Mouse (Mus musculus) CD8-positive naive resting alpha-beta T cell, adult 2 months (primary cell): ENCODE measurements around the gene Tbp.
A peak's percentile ranks its signal among the peaks of the same experiment; 100 is the strongest.

Experiments
- DNase-seq, 2 experiments: peaks; one replicate each; pipeline ENCODE4 v3.0.0; 2022; ENCODE audit warnings: low read depth in 2 of 2, low spot score in 2 of 2

Tbp gene

DNA sequence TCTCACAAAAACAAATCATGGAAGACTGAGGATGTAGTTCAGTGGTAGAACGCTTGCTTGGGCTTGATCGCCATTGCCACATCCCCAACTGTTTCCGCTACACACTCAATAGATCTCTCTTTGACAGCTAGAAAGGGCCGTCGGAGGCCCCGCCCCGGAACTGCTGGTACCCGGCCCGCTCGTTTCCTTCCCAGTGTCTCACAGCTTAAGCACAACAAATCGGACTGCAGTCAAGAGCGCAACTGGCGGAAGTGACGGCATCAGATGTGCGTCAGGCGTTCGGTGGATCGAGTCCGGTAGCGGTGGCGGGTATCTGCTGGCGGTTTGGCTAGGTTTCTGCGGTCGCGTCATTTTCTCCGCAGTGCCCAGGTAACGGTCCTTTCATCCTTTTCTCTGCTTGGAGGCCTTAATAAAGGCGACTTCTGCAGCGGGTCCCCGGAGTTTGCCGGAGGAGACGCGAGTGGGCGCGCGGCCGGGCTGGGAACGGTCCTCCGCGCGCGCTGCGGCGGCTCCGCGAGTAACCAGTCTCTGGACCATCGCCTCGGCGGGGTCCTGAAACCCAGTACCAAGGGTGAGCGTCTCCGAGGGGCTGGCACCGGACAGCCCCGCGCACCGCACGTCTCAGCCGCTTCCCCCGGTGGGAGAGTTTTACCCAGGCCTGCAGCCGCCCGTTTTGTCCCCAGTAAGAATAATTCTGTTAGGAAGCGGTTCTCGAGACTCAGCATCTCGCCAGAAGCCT lies at the start of gene Tbp, which contains the start of gene Psmb1:
Tbp (plus strand) TSS at position 233 of the 739 bp plus-strand sequence.
Psmb1 (minus strand) TSS at position 96 of the 739 bp plus-strand sequence.
- DNase-seq, result peak; percentile 93 to 95

DNA sequence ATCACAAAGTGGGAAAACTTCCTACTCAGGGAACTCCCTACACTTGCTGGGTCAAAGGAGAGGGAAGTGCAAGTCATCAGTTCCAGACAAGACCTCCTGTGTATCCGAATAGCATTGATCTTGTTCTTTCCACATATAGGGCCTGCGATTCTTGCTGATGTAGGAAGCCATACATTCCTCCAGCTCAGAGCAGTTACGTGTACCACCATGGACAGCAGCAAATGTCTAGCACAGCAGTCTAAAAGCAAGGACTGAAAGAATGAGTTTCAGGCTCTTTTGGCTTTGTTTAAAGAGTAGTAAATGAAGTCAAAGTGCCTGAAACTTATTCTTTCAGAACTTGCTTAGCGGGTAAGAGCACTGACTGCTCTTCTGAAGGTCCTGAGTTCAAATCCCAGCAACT lies 44.5 kb upstream of the Tbp start:
- no peak for DNase-seq

DNA sequence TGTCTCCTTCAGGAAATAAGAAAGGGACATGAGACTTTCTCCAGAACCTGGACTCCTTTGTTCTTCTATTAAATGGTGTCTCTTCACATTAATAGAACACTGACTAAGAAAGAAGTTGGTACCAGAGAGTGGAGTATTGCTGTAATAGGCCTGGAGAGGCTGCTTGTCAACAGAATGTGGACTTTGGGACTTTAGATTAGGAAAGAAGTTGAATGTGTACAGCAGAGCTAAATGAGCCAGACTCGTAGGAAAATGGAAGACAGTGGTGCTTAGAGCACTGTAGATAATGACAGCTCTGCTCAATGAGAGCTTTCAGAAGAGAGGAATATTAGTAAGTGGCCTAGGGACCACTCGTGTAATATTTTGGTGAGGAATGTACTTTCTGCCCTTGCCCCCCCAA lies 43.1 kb upstream of the Tbp start:
- no peak for DNase-seq

DNA sequence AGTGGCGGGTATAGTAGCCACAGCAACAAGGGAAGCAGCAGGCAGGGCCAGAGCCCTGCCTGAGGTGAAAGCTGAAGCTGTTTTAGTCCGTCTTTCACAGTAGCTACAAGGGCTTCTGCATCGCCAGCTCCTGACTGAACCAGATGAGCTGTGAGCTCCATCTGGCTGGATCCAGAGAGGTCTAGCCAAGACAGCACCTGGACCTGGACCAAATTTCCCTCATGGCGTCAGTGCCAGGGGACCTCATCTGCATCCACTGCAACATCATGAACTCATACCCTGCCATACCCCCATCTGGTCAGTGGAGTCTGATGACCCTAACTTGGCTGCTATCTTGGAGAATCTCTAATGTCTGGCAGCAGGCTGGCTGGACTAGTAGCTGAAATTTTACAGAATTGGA lies 39.9 kb upstream of the Tbp start:
- no peak for DNase-seq

DNA sequence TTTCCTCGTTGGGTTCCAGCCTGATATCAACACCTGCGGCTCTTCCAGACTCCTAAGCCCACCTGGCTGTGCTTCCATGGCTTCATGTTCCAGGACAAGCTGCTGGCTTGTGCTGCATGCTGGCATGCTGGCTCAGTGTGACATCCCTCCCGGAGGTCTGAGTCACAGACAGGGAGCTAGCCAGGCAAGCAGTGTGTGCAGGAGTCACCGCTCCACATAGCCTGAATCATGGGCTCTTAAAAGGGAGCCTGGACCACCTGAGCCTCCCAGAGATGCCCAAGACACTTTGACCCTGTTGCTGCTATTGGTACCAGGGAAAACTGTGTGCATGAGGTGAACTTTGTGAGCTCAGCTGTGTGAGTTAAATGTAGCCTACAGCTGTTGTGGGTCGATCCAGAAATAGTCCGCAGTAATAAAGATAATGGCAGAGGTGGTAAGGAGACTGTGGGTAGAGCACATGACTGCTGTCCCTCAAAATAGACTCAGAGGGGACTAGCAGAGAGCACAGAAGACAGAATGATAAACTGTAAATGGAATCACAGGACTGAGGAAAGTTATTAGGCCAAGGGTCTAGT lies 37.7 kb upstream of the Tbp start:
- DNase-seq, result no peak

DNA sequence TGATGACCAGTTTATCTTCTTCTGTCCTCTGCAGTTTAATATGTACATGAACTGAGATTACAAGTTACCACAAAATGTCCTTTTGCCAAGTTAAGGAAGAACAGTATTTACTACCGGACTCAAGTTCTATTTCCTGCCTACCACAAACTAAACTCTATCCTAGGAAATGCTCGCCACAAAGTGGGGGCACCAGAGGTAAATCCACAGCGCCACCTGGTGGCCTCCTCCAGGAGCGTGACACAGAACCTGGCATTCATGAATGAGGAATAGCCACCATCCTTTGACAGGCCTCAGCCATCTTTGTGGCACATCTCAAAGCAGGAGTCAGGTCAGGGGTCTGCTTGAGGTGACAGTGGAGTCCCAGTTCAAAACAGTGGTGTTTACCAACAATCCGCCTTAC lies 32.0 kb upstream of the Tbp start:
- DNase-seq, result peak; percentile 33 to 51

DNA sequence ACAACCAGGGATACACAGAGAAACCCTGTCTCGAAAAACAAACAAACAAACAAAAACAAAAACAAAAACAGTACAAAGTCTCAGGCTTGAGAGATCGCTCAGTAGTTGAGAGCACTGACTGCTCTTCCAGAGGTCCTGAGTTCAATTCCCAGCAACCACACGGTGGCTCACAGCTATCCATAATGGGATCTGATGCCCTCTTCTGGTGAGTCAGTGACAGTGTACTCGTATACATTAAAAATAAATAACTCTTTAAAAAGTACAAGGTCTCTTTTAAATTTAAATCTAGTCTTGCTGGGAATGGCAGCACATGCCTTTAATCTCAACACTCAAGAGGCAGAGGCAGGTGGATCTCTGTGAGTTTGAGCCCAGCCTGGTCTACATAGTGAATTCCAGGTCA lies 27.0 kb upstream of the Tbp start:
- DNase-seq, result no peak

DNA sequence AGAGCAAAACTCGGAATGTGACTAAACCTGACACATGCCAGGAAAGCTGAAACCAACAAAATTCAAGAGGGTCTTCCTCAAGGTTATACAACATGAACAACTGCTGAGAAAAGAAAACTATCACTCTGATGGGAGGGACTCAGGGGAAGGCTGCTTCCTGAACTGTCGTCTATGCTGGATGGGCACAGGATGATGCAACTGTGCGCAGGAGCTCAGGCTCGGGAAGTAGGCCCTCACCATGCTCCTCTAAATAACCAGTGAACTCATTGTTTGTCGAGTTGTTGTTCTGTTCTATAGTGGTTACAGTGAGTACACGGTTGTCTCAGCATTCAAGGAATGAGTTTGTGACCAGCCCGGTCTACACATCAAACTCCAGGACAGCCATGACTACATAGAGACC lies 9.1 kb upstream of the Tbp start:
- no peak for DNase-seq

DNA sequence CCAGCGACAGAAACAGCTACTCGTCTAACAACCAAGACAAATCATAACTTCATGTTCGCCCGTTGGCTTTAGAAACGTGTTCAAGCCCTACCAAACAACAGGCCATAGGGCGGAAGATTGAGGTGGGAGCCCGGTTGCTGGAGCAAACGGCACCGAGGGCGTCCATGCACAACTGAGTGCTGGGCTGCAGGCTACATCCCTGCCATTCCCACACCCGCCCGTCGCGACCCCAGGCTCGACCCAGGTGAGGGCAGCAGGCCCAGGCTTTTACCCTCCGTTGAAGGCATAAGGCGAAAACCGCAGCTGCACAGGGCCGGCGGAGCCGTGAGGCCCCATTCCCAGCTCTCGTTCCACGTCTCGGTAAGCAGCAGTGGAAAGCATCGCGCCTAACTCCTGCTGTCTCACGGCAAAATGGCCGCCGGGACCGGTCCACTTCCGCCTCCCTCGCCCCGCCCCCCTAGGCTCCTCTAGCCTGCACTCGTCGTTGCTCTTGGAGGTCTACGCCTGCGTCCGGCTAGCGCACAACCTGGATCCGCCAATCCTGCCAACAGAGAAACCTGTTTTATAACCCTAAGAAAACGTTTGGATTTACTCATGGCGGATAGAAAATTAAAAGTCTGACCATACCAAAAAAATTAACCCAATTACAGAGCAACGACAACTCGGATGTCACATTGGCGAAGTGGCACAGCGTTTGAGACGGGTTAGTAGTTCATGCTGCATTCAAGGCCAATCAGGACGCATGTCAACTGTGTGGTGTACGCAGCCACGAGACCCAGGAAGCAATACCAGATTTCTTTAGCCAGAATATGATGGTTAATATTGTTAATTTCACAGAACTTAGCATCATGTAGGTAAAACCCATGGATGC lies 1.6 kb upstream of the Tbp start:
- peak; percentile 85 to 90 for DNase-seq

DNA sequence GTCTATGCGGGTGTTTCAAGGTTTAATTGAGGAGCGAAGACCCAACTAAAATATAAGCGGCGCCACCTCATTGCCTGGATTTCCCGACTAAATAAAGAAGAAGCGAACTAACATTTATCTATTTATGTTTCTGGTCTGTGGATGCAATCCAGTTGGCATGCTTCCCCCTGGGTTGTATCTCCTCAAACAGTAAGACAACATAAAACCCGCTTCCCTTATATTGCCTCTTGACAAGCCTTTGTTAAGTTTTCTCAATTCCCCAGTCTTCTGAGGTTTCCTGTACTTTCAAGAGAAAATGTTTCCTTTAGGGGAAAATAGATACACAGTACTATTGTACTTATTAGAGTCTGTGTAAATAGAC lies 955 bp upstream of the Tbp start:
- DNase-seq, result no peak

DNA sequence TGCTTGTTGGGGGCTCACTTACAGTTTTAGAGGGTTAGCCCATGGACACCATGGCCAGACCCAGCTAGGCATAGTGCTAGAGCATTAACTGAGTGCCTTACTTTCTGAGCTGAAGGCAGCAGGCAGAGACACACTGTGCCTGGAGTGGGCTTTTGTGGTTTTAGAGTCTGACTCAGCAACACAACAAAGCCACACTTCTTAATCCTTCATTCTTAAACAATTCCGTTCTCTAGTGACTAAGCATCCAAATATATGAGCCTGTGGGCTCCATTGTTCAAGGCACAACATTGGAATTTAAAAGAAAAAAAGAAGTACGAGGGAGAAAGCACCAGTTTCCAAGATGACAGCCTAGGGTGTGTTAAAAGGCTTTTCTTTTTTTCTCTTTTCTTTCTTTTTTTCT lies 11.0 kb downstream of the Tbp start:
- no peak for DNase-seq

DNA sequence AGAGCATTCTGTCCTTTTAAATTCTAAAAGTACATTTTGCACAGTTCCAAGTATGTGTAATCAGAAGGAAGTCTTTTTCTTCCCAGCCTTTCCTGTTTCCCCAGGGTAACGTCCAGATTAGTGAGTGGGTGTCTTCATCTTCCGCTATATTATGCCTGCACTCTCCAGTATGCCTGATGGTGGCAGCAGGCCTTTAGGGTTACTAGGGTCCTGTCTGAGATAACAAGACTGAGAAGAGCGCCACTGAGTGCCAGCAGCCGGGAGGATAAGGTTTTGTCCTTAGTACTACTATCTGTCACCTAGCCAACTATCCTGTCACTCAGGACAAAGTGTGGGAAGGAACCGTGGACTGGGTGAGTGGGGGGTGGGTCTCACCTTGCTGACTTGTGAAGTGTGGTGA lies 18.1 kb downstream of the Tbp start:
- DNase-seq, result no peak

DNA sequence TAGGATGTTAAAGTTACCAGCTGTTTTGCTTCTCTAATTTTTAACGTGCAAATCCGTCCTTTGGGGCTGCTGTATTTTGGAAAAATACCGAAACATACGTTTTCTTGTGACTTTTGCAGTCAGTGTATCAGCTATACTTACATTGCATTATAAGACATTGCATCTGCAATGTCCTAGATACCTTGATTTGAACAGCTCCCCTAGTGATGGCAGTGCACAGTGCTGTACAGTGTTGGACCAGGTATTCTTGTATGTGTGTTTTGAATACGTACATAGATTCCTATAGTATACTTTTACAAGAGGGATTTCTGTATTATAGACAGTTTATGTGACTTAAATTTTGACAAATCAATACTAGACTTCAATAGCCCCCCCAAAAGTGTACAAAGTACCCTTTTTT lies 18.5 kb downstream of the Tbp start:
- DNase-seq, result no peak

DNA sequence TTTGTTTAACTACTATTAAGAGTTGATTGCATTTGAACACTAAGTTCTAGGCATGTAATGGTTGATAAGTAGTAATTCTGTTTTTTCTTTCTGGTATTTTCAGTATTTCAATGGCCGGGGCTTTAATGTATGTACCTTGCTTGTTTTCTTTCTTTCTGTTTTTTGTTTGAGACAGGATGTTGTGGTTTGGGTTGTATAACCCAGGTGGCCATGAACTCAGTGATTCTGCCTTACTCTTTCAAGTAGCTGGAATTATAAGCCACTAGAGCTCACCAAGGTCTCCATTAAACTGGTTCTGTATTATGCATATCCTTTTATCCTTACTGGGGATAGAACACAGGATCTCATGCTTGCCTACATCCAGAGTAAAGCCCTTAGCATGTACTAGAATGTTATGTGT lies 19.1 kb downstream of the Tbp start:
- DNase-seq, result no peak

DNA sequence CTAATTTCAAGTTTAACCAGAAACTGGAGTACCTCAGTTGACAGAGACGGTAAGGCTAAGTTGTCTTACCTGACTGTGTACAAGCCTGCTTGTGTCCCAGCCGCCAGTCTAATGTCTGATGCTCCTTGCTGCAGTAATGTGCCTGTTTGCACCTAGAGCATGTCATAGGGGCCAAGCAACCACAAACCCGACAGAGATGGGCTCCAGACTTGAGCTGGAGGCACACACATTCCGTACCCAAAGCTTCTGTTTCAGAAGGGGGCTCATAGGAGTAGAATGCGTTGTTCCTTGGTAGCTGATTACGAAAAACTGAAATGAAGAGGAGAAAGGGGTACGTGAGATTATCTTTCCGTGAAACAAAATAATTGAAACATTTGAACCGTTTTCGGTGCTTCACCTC lies 26.6 kb downstream of the Tbp start:
- no peak for DNase-seq

DNA sequence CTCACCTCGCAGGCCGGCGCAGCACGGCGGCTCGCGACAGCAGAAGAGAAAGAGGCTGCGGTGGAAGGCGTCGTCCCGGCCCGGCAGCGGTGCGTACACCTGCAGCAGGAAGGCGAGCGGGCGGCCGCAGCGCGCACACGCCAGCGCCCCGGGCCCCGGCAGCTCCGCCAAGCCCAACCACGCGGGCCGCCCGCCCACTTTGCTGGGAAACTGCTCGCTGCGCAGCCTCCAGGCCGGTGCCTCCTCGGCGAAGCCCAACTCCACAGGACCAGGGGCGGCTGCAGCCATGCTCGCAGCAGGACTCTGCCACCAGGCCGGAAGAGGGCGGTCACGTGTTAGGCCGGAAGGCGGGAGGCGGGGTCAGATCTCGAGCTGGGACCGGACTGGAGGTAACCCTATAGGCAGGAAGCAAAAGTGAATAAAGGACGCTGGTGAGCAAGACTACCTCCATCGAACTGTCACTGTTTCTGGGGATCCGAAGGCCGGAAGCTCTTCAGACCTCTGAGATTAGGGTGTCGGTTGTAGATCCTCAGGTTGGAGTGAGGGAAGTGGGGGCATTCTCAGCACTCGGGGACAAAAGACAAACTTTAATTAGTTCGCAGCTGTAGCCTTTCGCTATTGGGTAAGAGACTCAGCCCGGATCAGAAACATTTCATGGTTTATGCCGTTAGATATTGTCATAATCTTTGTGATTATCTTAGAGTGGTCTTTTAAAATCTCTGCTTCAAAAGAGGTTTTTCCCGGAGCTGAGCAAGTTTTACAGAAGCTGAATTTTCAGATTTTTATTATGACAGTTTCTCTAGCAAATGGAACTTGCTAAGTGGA lies 27.5 kb downstream of the Tbp start, which contains the start of gene Pdcd2:
Pdcd2 (minus strand) TSS at position 316 of the 825 bp plus-strand sequence.
- peak; percentile 89 for DNase-seq

DNA sequence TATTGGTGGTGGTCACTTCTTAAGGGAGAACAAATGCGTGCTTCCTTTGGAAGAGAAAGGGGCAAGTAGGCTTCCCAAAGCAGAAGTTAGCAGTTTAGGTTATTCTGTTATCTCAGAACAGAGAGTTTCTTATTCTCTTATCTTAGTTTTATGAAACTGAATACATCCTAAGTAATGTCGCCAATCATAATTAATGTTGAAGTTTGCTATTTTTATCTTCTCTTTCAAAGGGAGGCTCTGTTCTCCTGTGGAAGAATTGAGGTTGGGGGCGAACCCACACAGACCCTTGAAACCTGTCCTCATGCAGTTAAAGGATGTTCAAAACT lies 28.1 kb downstream of the Tbp start:
- DNase-seq, result no peak

DNA sequence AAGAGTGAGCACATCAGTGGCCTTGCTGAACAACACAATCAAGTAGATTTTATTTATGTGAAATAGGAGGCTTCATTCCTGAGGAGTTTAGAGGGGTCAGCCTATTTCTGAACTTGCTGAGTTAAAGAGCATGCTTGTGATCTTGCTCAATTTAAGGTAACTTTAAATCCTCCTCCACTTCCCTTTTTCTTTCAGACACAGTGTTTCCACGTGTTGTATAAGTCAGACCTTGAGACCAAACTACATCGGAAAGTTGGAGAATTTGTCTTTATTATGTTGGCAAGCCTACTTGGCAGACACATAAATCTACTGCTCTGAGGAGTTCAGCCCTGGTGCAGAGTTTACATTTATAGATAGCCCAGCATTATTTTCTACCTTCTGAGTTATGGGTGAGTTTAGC lies 29.2 kb downstream of the Tbp start:
- no peak for DNase-seq

DNA sequence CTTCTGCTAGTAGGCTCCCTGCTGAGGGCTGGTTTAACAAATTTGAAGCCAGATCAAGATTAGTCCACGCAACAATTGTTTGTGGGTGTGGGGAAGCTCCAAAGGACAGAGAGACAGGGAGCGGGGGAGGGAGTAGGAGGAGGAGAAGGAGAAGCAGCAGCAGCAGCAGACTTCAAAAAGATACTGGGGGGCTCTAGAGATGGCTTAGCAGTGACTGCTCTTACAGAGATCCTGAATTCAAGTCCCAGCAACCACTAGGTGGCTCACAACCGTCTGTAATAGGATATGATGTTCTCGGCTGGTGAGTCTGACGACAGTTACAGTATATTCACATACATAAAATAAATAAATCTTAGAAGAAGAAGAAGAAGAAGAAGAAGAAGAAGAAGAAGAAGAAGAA lies 30.5 kb downstream of the Tbp start:
- DNase-seq, result peak; percentile 27 to 43

DNA sequence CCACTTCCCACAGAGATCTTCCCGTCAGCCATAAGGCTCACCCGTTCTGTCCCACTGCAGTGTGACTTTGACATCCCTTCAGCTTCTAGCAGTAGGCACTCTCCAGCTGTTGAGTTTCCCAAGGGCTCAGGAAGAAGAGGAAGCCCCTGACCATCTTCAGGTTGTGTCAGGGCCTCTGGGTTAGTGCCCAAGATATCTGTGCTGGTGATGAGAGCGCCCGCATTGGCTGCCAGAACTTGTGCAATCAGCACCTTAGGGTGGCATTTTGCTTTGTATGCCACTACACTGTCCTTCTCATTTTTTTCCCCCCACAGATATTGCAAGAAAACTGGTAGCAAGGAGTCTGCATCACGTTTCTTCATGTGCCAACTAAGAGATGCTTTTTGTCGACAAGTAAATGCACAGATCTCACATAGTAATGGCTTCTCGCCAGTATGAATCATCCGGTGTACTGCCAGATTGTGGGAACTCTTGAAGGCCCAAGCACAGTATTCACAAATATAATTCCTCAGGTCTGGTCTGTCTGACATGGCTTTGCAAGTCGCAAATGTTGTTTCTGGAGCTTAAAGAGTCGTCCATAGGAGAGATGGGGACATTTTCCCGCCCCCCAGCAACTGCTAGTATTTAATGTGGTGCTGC lies 35.6 kb downstream of the Tbp start:
- no peak for DNase-seq

DNA sequence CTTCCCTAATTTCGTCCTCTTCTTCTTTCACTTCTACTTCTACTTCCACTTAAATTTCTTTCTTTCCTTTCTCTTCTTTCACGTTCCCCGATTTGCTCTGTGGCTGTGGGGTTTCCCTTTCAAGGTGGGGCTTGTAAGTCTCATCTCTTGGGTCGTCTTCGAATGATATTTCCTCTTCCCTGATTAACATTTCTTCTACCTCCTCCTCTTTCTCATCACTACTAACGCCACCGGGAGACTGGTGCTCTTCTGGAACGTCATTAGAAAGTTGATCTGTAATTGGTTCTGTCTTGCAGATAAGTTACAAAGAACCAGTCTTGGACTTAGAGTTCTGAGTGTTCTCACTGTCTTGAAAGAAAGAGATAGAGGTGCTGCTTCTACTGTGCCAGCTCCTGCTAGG lies 36.3 kb downstream of the Tbp start:
- no peak for DNase-seq
